26 mouse cellular contexts compared by ENCODE assay signal in genomic region chr17:33932970-33933369, GRCm38 (mm10). TPM values are rescaled to one million over a fixed set of nuclear protein-coding genes. Genes with fewer than 3 reads are reported as not detected.
DNase-seq lines count a peak whose midpoint lies in the region; ATAC-seq and TF ChIP-seq lines count a peak whose summit lies in the region.
"Had no signal": no experiment of that assay in that cellular context is flagged by ENCODE, and none has a peak within 500 bp of the region (broad histone marks: within the 10 kb centered on the region; RNA-seq: fewer than 3 reads in every experiment).

No protein-coding gene starts in this region.

- H3K9me3 ChIP-seq in hindbrain, embryonic 10.5 days = no peaks in the 10 kb centered on the region
- no peaks in the 10 kb centered on the region for H3K9me3 ChIP-seq in hindbrain, embryonic 16.5 days (ENCODE audit: control insufficient read depth, low read length)
- H3K9me3 ChIP-seq in E14TG2a.4 (ENCODE audit: low read length) = no peaks in the 10 kb centered on the region
- no peaks in the 10 kb centered on the region for H3K9me3 ChIP-seq in ES-E14 (ENCODE audit: control insufficient read depth, insufficient read depth, low read depth, low read length)
- H3K9me3 ChIP-seq in embryonic facial prominence, embryonic 14.5 days (ENCODE audit: control insufficient read depth, low read length) = no peaks in the 10 kb centered on the region
- no peaks in the 10 kb centered on the region for H3K9me3 ChIP-seq in kidney, embryonic 16.5 days (ENCODE audit: low read length)
- H3K9me3 ChIP-seq: forebrain, embryonic 15.5 days; intestine, embryonic 15.5 days; limb, embryonic 12.5 days; liver, embryonic 12.5 days; midbrain, embryonic 13.5 days had no signal

- no peak for TF ChIP-seq CTCF in E14TG2a.4 (conservative IDR thresholded peaks at IDR 0.05; ENCODE audit: low read length)

- H3K27me3 ChIP-seq in hindbrain, embryonic 10.5 days (ENCODE audit: insufficient read depth, poor library complexity, severe bottlenecking) = peaks cover 5% of the 10 kb centered on the region; the same call in 1 of the 2 replicates
- no peaks in the 10 kb centered on the region for H3K27me3 ChIP-seq in hindbrain, embryonic 16.5 days (replicated peaks; ENCODE audit: control insufficient read depth, insufficient read depth, low read length)
- H3K27me3 ChIP-seq in E14TG2a.4 (ENCODE audit: insufficient read depth, low read length) = no peaks in the 10 kb centered on the region
- H3K27me3 ChIP-seq in embryonic facial prominence, embryonic 14.5 days (replicated peaks; ENCODE audit: control insufficient read depth, insufficient read depth, low read length) = no peaks in the 10 kb centered on the region
- H3K27me3 ChIP-seq in kidney, embryonic 16.5 days (ENCODE audit: insufficient read depth, low read length) = no peaks in the 10 kb centered on the region
- H3K27me3 ChIP-seq: forebrain, embryonic 15.5 days; intestine, embryonic 15.5 days; limb, embryonic 12.5 days; liver, embryonic 12.5 days; midbrain, embryonic 13.5 days; Patski had no signal

- 90% methylated on average over 15 of the region's 15 CpGs for WGBS in hindbrain, embryonic 10.5 days
- 95% methylated on average over 14 of the region's 15 CpGs for WGBS in hindbrain, embryonic 16.5 days
- 83% methylated on average over 15 of the region's 15 CpGs for whole genome bisulfite sequencing in embryonic facial prominence, embryonic 14.5 days
- WGBS in kidney, embryonic 16.5 days = 89% methylated on average over 15 of the region's 15 CpGs

- in situ Hi-C loops in ES-E14 (cut with MboI; ENCODE audit: low sequenced_read_pairs in 2 of 2, unreplicated experiment in 2 of 2) = no loop called here

- no peak overlapping the region for H3K9ac ChIP-seq in hindbrain, embryonic 16.5 days (ENCODE audit: low read depth, low read length)
- H3K9ac ChIP-seq in ES-E14 (ENCODE audit: insufficient read depth, low read depth, low read length, poor library complexity, severe bottlenecking) = peak overlapping the region; percentile 42; the same call in 1 of the 2 replicates
- 0 out of 2 replicates have a peak overlapping the region, but pooled peaks have one; percentile 8 for H3K9ac ChIP-seq in embryonic facial prominence, embryonic 14.5 days (ENCODE audit: low read depth, low read length)
- no peak overlapping the region for H3K9ac ChIP-seq in kidney, embryonic 16.5 days (replicated peaks; ENCODE audit: low read length)
- H3K9ac ChIP-seq: forebrain, embryonic 15.5 days; intestine, embryonic 15.5 days; liver, embryonic 12.5 days; midbrain, embryonic 13.5 days had no signal

- H3K27ac ChIP-seq in hindbrain, embryonic 10.5 days = no peak overlapping the region
- H3K27ac ChIP-seq in hindbrain, embryonic 16.5 days (ENCODE audit: low read depth, low read length) = no peak overlapping the region
- no peak overlapping the region for H3K27ac ChIP-seq in ES-E14 (ENCODE audit: insufficient read depth, low read depth, low read length, poor library complexity, severe bottlenecking)
- H3K27ac ChIP-seq in embryonic facial prominence, embryonic 14.5 days (replicated peaks; ENCODE audit: low read depth, low read length) = no peak overlapping the region
- no peak overlapping the region for H3K27ac ChIP-seq in kidney, embryonic 16.5 days (ENCODE audit: low read length)
- H3K27ac ChIP-seq: forebrain, embryonic 15.5 days; hindbrain, postnatal 0 days; intestine, embryonic 15.5 days; limb, embryonic 12.5 days; liver, embryonic 12.5 days; macrophage; midbrain, embryonic 13.5 days had no signal

- no peak overlapping the region for H3K4me2 ChIP-seq in hindbrain, embryonic 16.5 days (ENCODE audit: low read length)
- no peak overlapping the region for H3K4me2 ChIP-seq in embryonic facial prominence, embryonic 14.5 days (ENCODE audit: low read depth, low read length)
- no peak overlapping the region for H3K4me2 ChIP-seq in kidney, embryonic 16.5 days (replicated peaks; ENCODE audit: low read depth, low read length)
- H3K4me2 ChIP-seq: forebrain, embryonic 15.5 days; intestine, embryonic 15.5 days; limb, embryonic 12.5 days; liver, embryonic 12.5 days; midbrain, embryonic 13.5 days had no signal

- peaks cover 38% of the 10 kb centered on the region for H3K4me1 ChIP-seq in hindbrain, embryonic 10.5 days (replicated peaks)
- H3K4me1 ChIP-seq in hindbrain, embryonic 16.5 days (ENCODE audit: control insufficient read depth, insufficient read depth, low read depth, low read length) = peaks cover 12% of the 10 kb centered on the region
- H3K4me1 ChIP-seq in E14TG2a.4 (replicated peaks; ENCODE audit: low read depth, low read length) (peaks cover 77% of the 10 kb centered on the region), ES-E14 (ENCODE audit: control insufficient read depth in 2 of 2, insufficient read depth in 2 of 2, low read length in 2 of 2, poor library complexity in 1 of 2) (peaks cover 0 to 28% of the 10 kb centered on the region in 2 experiments; a peak in 1 of 4 replicates)
- peaks cover 12% of the 10 kb centered on the region for H3K4me1 ChIP-seq in embryonic facial prominence, embryonic 14.5 days (ENCODE audit: control insufficient read depth, insufficient read depth, low read length)
- peaks cover 18% of the 10 kb centered on the region for H3K4me1 ChIP-seq in kidney, embryonic 16.5 days (ENCODE audit: insufficient read depth, low read length)

- DNase-seq in hindbrain, embryonic 10.5 days (ENCODE audit: low spot score) = no peak
- no peak for DNase-seq in ES-E14 (ENCODE audit: low read depth, low spot score)
- no peak for DNase-seq in embryonic facial prominence, embryonic 14.5 days (ENCODE audit: low spot score)
- no peak for DNase-seq in layer of hippocampus, adult 18-20 months (ENCODE audit: low spot score in 2 of 2)
- DNase-seq: adrenal gland, postnatal 10 days; cerebellum, adult 11 months; cerebellum, adult 9-11 months; heart, postnatal 14 days; kidney, adult 2 months; kidney, postnatal 14 days; lung, adult 2 months; lung, postnatal 10 days; right cerebral cortex, adult 18-20 months; right cerebral cortex, postnatal 4 days; thymus, adult 2 months had no signal

- H3K4me3 ChIP-seq in hindbrain, embryonic 10.5 days = peak overlapping the region; percentile 18
- no peak overlapping the region for H3K4me3 ChIP-seq in hindbrain, embryonic 16.5 days (ENCODE audit: low read length)
- H3K4me3 ChIP-seq in E14TG2a.4 (replicated peaks; ENCODE audit: low read length) (peak overlapping the region; percentile 97), ES-E14 (ENCODE audit: insufficient read depth in 1 of 2, low read depth in 1 of 2, low read length in 2 of 2, poor library complexity in 1 of 2, severe bottlenecking in 1 of 2) (peak overlapping the region in 1 of 2 experiments; percentile 27; a peak in 2 of 4 replicates)
- H3K4me3 ChIP-seq in embryonic facial prominence, embryonic 14.5 days (ENCODE audit: low read depth, low read length) = no peak overlapping the region
- no peak overlapping the region for H3K4me3 ChIP-seq in kidney, embryonic 16.5 days (ENCODE audit: low read length)
- H3K4me3 ChIP-seq: forebrain, embryonic 15.5 days; intestine, embryonic 15.5 days; limb, embryonic 12.5 days; liver, embryonic 12.5 days; midbrain, embryonic 13.5 days had no signal

- peaks cover 60% of the 10 kb centered on the region for H3K36me3 ChIP-seq in hindbrain, embryonic 10.5 days
- peaks cover 18% of the 10 kb centered on the region for H3K36me3 ChIP-seq in hindbrain, embryonic 16.5 days (ENCODE audit: control insufficient read depth, insufficient read depth, low read length)
- H3K36me3 ChIP-seq in E14TG2a.4 (ENCODE audit: insufficient read depth, low read length) = peaks cover 65% of the 10 kb centered on the region
- H3K36me3 ChIP-seq in ES-E14 (ENCODE audit: control insufficient read depth, insufficient read depth, low read length, poor library complexity, severe bottlenecking) = peaks cover 32% of the 10 kb centered on the region
- H3K36me3 ChIP-seq in embryonic facial prominence, embryonic 14.5 days (ENCODE audit: control insufficient read depth, insufficient read depth, low read length) = peaks cover 40% of the 10 kb centered on the region
- peaks cover 25% of the 10 kb centered on the region for H3K36me3 ChIP-seq in kidney, embryonic 16.5 days (ENCODE audit: insufficient read depth, low read length)

- no peak for ATAC-seq in hindbrain, embryonic 16.5 days
- ATAC-seq in embryonic facial prominence, embryonic 14.5 days (ENCODE audit: low read depth) = no peak
- ATAC-seq in kidney, embryonic 16.5 days (ENCODE audit: low FRiP score, low TSS enrichment) = no peak
- ATAC-seq: forebrain, embryonic 15.5 days; hindbrain, postnatal 0 days; intestine, embryonic 15.5 days; liver, embryonic 12.5 days; midbrain, embryonic 13.5 days; Patski had no signal

RNA-seq across cellular contexts. Expression of gene Rgl2, which starts 3.6 kb away (rescaled TPM):
- polyA plus RNA-seq in hindbrain, embryonic 10.5 days (2016; fragmentation: Nextera tagmentation; extraction: Ambion mirVana) = 45.2 and 55.7 TPM in 2 replicates
- 52.7 and 58.8 TPM in 2 replicates for polyA plus RNA-seq in hindbrain, embryonic 16.5 days (2015; fragmentation: Nextera tagmentation; extraction: Ambion mirVana)
- 65.8 and 129 TPM in 2 replicates for total RNA-seq in ES-E14 (2012; rRNA removed)
- 34.5 and 43.4 TPM in 2 replicates for polyA plus RNA-seq in embryonic facial prominence, embryonic 14.5 days (2014; fragmentation: Nextera tagmentation; extraction: Ambion mirVana)
- total RNA-seq in layer of hippocampus, adult 18-20 months (2021) = 10 to 100 TPM; 61.9 to 63.0 TPM
- polyA plus RNA-seq in kidney, embryonic 16.5 days (2015; fragmentation: Nextera tagmentation; extraction: Ambion mirVana) = 35.9 and 38.0 TPM in 2 replicates

RNA-seq across cellular contexts. Expression of gene Pfdn6, which starts 7.2 kb away (rescaled TPM):
- 228 TPM in 2 replicates for polyA plus RNA-seq in hindbrain, embryonic 10.5 days (2016; fragmentation: Nextera tagmentation; extraction: Ambion mirVana)
- 183 and 189 TPM in 2 replicates for polyA plus RNA-seq in hindbrain, embryonic 16.5 days (2015; fragmentation: Nextera tagmentation; extraction: Ambion mirVana)
- 175 and 201 TPM in 2 replicates for total RNA-seq in ES-E14 (2012; rRNA removed)
- 122 and 124 TPM in 2 replicates for polyA plus RNA-seq in embryonic facial prominence, embryonic 14.5 days (2014; fragmentation: Nextera tagmentation; extraction: Ambion mirVana)
- total RNA-seq in layer of hippocampus, adult 18-20 months (2021) = 10 to 100 TPM; 94.9 to 95.8 TPM
- polyA plus RNA-seq in kidney, embryonic 16.5 days (2015; fragmentation: Nextera tagmentation; extraction: Ambion mirVana) = 168 and 174 TPM in 2 replicates

RNA-seq across cellular contexts. Expression of gene Wdr46, which starts 7.5 kb away (rescaled TPM):
- 47.0 and 51.8 TPM in 2 replicates for polyA plus RNA-seq in hindbrain, embryonic 10.5 days (2016; fragmentation: Nextera tagmentation; extraction: Ambion mirVana)
- polyA plus RNA-seq in hindbrain, embryonic 16.5 days (2015; fragmentation: Nextera tagmentation; extraction: Ambion mirVana) = 20.7 and 23.5 TPM in 2 replicates
- 65.6 and 78.2 TPM in 2 replicates for total RNA-seq in ES-E14 (2012; rRNA removed)
- 15.4 and 20.2 TPM in 2 replicates for polyA plus RNA-seq in embryonic facial prominence, embryonic 14.5 days (2014; fragmentation: Nextera tagmentation; extraction: Ambion mirVana)
- 10 to 100 TPM; 13.2 to 15.5 TPM for total RNA-seq in layer of hippocampus, adult 18-20 months (2021)
- polyA plus RNA-seq in kidney, embryonic 16.5 days (2015; fragmentation: Nextera tagmentation; extraction: Ambion mirVana) = 32.7 and 37.7 TPM in 2 replicates

RNA-seq across cellular contexts. Expression of gene Zbtb22, which starts 17.3 kb away (rescaled TPM):
- 23.0 and 24.0 TPM in 2 replicates for polyA plus RNA-seq in hindbrain, embryonic 10.5 days (2016; fragmentation: Nextera tagmentation; extraction: Ambion mirVana)
- polyA plus RNA-seq in hindbrain, embryonic 16.5 days (2015; fragmentation: Nextera tagmentation; extraction: Ambion mirVana) = 16.2 and 17.2 TPM in 2 replicates
- total RNA-seq in ES-E14 (2012; rRNA removed) = 32.8 and 34.8 TPM in 2 replicates
- polyA plus RNA-seq in embryonic facial prominence, embryonic 14.5 days (2014; fragmentation: Nextera tagmentation; extraction: Ambion mirVana) = 8.9 and 11.6 TPM in 2 replicates
- total RNA-seq in layer of hippocampus, adult 18-20 months (2021) = 10 to 100 TPM; 34.3 to 34.4 TPM
- 20.6 and 20.9 TPM in 2 replicates for polyA plus RNA-seq in kidney, embryonic 16.5 days (2015; fragmentation: Nextera tagmentation; extraction: Ambion mirVana)

RNA-seq across cellular contexts. Expression of gene Tapbp, which starts 17.3 kb away (rescaled TPM):
- polyA plus RNA-seq in hindbrain, embryonic 10.5 days (2016; fragmentation: Nextera tagmentation; extraction: Ambion mirVana) = 14.5 and 17.2 TPM in 2 replicates
- 29.2 and 32.6 TPM in 2 replicates for polyA plus RNA-seq in hindbrain, embryonic 16.5 days (2015; fragmentation: Nextera tagmentation; extraction: Ambion mirVana)
- total RNA-seq in ES-E14 (2012; rRNA removed) = 39.4 and 64.9 TPM in 2 replicates
- polyA plus RNA-seq in embryonic facial prominence, embryonic 14.5 days (2014; fragmentation: Nextera tagmentation; extraction: Ambion mirVana) = 31.9 and 32.0 TPM in 2 replicates
- total RNA-seq in layer of hippocampus, adult 18-20 months (2021) = 10 to 100 TPM; 38.3 to 38.5 TPM
- polyA plus RNA-seq in kidney, embryonic 16.5 days (2015; fragmentation: Nextera tagmentation; extraction: Ambion mirVana) = 36.1 and 39.2 TPM in 2 replicates

Comparison
In these comparisons a context has a peak if more than half of its experiments do, and no peak if none do; other contexts are left out.
1. H3K4me3 ChIP-seq: peak in hindbrain, embryonic 10.5 days (single experiment) and E14TG2a.4 (single experiment); none in hindbrain, embryonic 16.5 days (single experiment), embryonic facial prominence, embryonic 14.5 days (single experiment) and kidney, embryonic 16.5 days (single experiment).
2. H3K9ac ChIP-seq: peak in ES-E14 (single experiment) and embryonic facial prominence, embryonic 14.5 days (single experiment); none in hindbrain, embryonic 16.5 days (single experiment) and kidney, embryonic 16.5 days (single experiment).